Mouse (Mus musculus): ENCODE data around the gene Dnah6.

- TF ChIP-seq CTCF (IDR thresholded peaks at IDR 0.05) (no peak), EP300 (IDR thresholded peaks at IDR 0.05) (no peak)
Observed at GRCm38 (mm10) chr6:73175156-73175555, 46.3 kb downstream of the Dnah6 start.

Data from lung, postnatal 0 days (tissue).